ENCODE assay signal across 8 mouse cellular contexts in the genomic region with DNA sequence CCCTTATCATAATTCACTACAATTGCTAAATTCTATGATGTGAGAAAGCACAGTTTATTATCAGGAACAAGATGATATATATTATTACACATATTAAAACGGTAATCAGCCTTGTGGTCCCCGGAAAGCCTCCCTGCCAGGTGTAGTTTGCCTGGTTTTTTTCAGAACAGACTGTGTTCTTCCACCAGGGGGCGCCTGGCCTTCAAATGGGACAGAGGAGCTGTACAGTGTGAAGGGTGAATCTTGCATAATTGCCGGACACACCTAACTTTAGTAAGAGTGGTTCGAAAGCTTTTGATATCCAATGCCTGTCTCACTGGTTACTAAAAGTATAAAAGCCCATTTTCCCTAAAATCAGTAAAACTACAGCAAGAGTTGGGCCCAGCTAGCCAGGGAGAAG. TPM values are rescaled to one million over a fixed set of nuclear protein-coding genes. Genes with fewer than 3 reads are reported as not detected.
DNase-seq lines count a peak whose midpoint lies in the region; TF ChIP-seq lines count a peak whose summit lies in the region.

No protein-coding gene starts in this region.

- intact Hi-C loops in gastrocnemius, adult 2 months (cut with DNase I): loop anchor here (2.0 to 5.0 kb wide), 3 partner anchors 79 to 221 kb away; a partner anchor contains a TSS

- DNase-seq in 416B (ENCODE audit: low read depth): peak; percentile 87
- DNase-seq in MEL-GATA-1-ER (ENCODE audit: extremely low read depth, low read depth): peak; percentile 33
- peak; percentile 80 to 85 for DNase-seq in cerebellum, adult 18-20 months
- peak; percentile 86 for DNase-seq in gastrocnemius, adult 2 months
- DNase-seq in kidney, adult 2 months: peak; percentile 71
- DNase-seq in lung, adult 18-20 months: peak; percentile 67 to 81
- peak; percentile 71 for DNase-seq in ovary, postnatal 36 days (ENCODE audit: low spot score)
- DNase-seq in thymus, postnatal 4 days: peak; percentile 94

- no peak for TF ChIP-seq POLR2A in kidney, adult 2 months (IDR thresholded peaks at IDR 0.05; ENCODE audit: low read depth, low read length)

- no peaks in the 10 kb centered on the region for H3K4me1 ChIP-seq in kidney, adult 2 months (ENCODE audit: control insufficient read depth, insufficient read depth, low read length)

- no peaks in the 10 kb centered on the region for H3K36me3 ChIP-seq in kidney, adult 2 months (ENCODE audit: control insufficient read depth, insufficient read depth, low read length)

- 12% methylated on average over 5 of the region's 5 CpGs for WGBS in kidney, adult 2 months

- H3K27ac ChIP-seq in gastrocnemius, adult 2 months: no peak overlapping the region
- H3K27ac ChIP-seq in kidney, adult 2 months (ENCODE audit: insufficient read depth, low read depth, low read length): no peak overlapping the region

- H3K4me3 ChIP-seq in gastrocnemius, adult 2 months: no peak overlapping the region
- no peak overlapping the region for H3K4me3 ChIP-seq in kidney, adult 2 months (ENCODE audit: insufficient read depth, low read depth, low read length)

- TF ChIP-seq CTCF in gastrocnemius, adult 2 months (IDR thresholded peaks at IDR 0.05): peak; percentile 96
- TF ChIP-seq CTCF in kidney, adult 2 months (conservative IDR thresholded peaks at IDR 0.05; ENCODE audit: insufficient read depth, insufficient read length, low read depth, low read length): peak; percentile 79

- no peaks in the 10 kb centered on the region for H3K27me3 ChIP-seq in kidney, adult 2 months (replicated peaks; ENCODE audit: control insufficient read depth, insufficient read depth, low read length)

RNA-seq across cellular contexts. Expression of a gene that starts 14.1 kb away (rescaled TPM):
- total RNA-seq in gastrocnemius, adult 2 months (2021): not detected
- polyA plus RNA-seq in kidney, adult 2 months (2012; rRNA removed): 0.06 TPM in 1 of 2 replicates, not detected in the other

RNA-seq across cellular contexts. Expression of a gene that starts 48.1 kb away (rescaled TPM):
- 10 to 100 TPM; 26.4 to 29.6 TPM for total RNA-seq in gastrocnemius, adult 2 months (2021)
- polyA plus RNA-seq in kidney, adult 2 months (2012; rRNA removed): 11.5 and 12.7 TPM in 2 replicates

RNA-seq across cellular contexts. Expression of a gene that starts 55.6 kb away (rescaled TPM):
- total RNA-seq in gastrocnemius, adult 2 months (2021): 10 to 100 TPM in 1 of 2 experiments, 1 to 10 TPM in 1; 7.6 to 15.4 TPM
- polyA plus RNA-seq in kidney, adult 2 months (2012; rRNA removed): 18.0 and 18.1 TPM in 2 replicates

Comparison
In these comparisons a context has a peak if more than half of its experiments do, and no peak if none do; other contexts are left out.
1. DNase-seq: peak in every context shown above with its lines; median percentile 94 in thymus, postnatal 4 days; 87 in 416B; 86 in gastrocnemius, adult 2 months; 82 in cerebellum, adult 18-20 months; 74 in lung, adult 18-20 months; 71 in kidney, adult 2 months; 71 in ovary, postnatal 36 days; 33 in MEL-GATA-1-ER.